Mouse (Mus musculus): ENCODE measurements around the gene Ccdc138. TPM values are rescaled to one million over a fixed set of nuclear protein-coding genes. Genes with fewer than 3 reads are reported as not detected.
"Not testable (repeated sequence)": the region's sequence is repeated elsewhere in the genome, so short reads cannot be mapped to it uniquely, and the experiment has no call there.

The Ccdc138 gene
- polyA plus RNA-seq, 1 experiment from 2014 or later = 8.4 TPM

- H3K4me2 ChIP-seq (ENCODE audit: low read length) = no peak overlapping the region
- H3K27ac ChIP-seq (replicated peaks; ENCODE audit: low read depth, low read length) = no peak overlapping the region
- no peak overlapping the region for H3K9ac ChIP-seq (replicated peaks; ENCODE audit: low read length)
- no peak for DNase-seq
- WGBS = 89% methylated on average over 2 of the region's 2 CpGs
- H3K36me3 ChIP-seq (ENCODE audit: control insufficient read depth, insufficient read depth, low read length) = peaks cover 40% of the 10 kb centered on the region
- no peaks in the 10 kb centered on the region for H3K27me3 ChIP-seq (ENCODE audit: control insufficient read depth, insufficient read depth, low read length)
- ATAC-seq (ENCODE audit: low FRiP score, low TSS enrichment) = no peak
- no peaks in the 10 kb centered on the region for H3K9me3 ChIP-seq (ENCODE audit: control insufficient read depth, low read length)
- 0 out of 2 replicates have a peak, but pooled peaks cover 9% of the 10 kb centered on the region for H3K4me1 ChIP-seq (ENCODE audit: control insufficient read depth, insufficient read depth, low read length)
- no peak overlapping the region for H3K4me3 ChIP-seq (replicated peaks; ENCODE audit: low read depth, low read length)
These were observed 2.1 kb upstream of the Ccdc138 start for GRCm38 (mm10) chr10:58495637-58496036.

DNA sequence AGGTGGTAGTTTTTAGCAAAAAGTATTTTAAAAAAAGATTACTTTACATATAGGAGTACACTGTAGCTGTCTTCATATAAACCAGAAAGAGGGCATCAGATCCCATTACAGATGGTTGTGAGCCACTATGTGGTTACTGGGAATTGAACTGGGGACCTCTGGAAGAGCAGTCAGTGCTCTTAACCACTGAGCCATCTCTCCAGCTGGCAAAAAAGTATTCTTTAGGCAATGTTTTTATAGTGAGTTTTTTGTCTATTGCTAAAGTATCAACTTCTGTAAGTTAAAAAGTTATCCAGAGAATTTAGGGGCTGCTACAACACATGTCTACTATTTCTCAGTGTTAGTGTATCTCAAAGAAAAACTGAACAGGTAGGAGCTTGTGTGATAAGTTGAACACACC is 1.0 kb upstream of the Ccdc138 start:
- H3K4me1 ChIP-seq (ENCODE audit: control insufficient read depth, insufficient read depth, low read length) = 0 out of 2 replicates have a peak, but pooled peaks cover 9% of the 10 kb centered on the region
- H3K9ac ChIP-seq (replicated peaks; ENCODE audit: low read length) = no peak overlapping the region
- H3K27me3 ChIP-seq (ENCODE audit: control insufficient read depth, insufficient read depth, low read length) = no peaks in the 10 kb centered on the region
- DNase-seq (no peak), ATAC-seq (ENCODE audit: low FRiP score, low TSS enrichment) (no peak)
- peak overlapping the region; percentile 72; the same call in 1 of the 2 replicates for H3K4me2 ChIP-seq (ENCODE audit: low read length)
- H3K9me3 ChIP-seq (ENCODE audit: control insufficient read depth, low read length) = no peaks in the 10 kb centered on the region
- H3K4me3 ChIP-seq (replicated peaks; ENCODE audit: low read depth, low read length) = no peak overlapping the region
- no peak overlapping the region for H3K27ac ChIP-seq (replicated peaks; ENCODE audit: low read depth, low read length)
- H3K36me3 ChIP-seq (ENCODE audit: control insufficient read depth, insufficient read depth, low read length) = peaks cover 29% of the 10 kb centered on the region

GRCm38 (mm10) chr10:58498516-58498915 is 768 bp downstream of the Ccdc138 start:
- Histone ChIP-seq H3K4me1 (ENCODE audit: control insufficient read depth, insufficient read depth, low read length) (0 out of 2 replicates have a peak, but pooled peaks cover 9% of the 10 kb centered on the region), H3K27ac (replicated peaks; ENCODE audit: low read depth, low read length) (no peak overlapping the region), H3K27me3 (ENCODE audit: control insufficient read depth, insufficient read depth, low read length) (no peaks in the 10 kb centered on the region), H3K36me3 (ENCODE audit: control insufficient read depth, insufficient read depth, low read length) (peaks cover 13% of the 10 kb centered on the region), H3K4me2 (ENCODE audit: low read length) (peak overlapping the region; percentile 72), H3K9me3 (ENCODE audit: control insufficient read depth, low read length) (no peaks in the 10 kb centered on the region), H3K9ac (replicated peaks; ENCODE audit: low read length) (peak overlapping the region; percentile 59; the same call in 1 of the 2 replicates), H3K4me3 (replicated peaks; ENCODE audit: low read depth, low read length) (peak overlapping the region; percentile 65)
- no peak for ATAC-seq (ENCODE audit: low FRiP score, low TSS enrichment)
- no peak for DNase-seq
- 64% methylated on average over 2 of the region's 2 CpGs for WGBS

GRCm38 (mm10) chr10:58529358-58529757 is 31.6 kb downstream of the Ccdc138 start:
- WGBS = 90% methylated on average over 1 of the region's 1 CpGs
- no peak overlapping the region for H3K9ac ChIP-seq (replicated peaks; ENCODE audit: low read length)

DNA sequence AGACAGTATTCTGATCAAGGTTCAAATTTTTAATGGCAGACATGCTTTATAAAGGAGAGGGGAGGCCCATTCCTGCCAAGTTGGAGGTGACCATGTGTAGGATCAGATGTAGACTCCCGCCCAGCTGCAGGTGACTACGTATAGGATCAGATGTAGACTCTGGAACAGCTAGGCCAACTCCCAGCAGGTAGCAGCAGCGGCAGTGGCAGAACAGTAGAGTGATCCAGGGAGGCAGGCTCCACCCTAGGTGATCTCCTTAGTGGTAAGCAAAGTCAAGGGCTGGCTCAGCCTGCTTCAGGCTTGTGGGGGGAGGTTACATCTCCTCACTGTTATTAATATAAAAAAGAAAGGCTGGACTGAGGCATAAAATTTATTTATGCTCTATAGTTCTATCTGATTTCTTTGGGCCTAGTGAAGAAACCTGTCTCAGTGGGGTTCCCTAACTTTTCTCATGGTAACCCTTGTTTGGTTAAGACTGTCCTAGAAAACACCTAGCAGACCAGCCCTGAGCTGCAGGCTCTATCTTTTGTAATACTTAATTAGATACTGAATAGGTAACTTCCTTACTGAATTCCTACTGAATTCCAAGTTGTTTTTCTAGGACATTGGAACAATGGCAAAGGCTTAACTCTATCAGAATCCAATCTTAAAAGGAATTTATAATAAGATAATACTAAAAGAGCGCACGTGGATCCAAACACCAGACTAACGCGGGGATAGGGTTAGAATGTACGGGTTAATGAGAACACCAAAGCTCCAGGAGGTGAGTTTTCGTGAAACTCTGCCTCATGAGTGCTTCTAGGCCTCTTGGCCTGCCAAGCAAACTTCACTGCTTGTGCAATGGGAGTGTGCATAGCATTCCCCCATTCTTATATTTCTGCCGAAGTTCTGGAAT is 33.4 kb downstream of the Ccdc138 start:
- Histone ChIP-seq H3K27ac (replicated peaks; ENCODE audit: low read depth, low read length) (no peak overlapping the region), H3K4me2 (ENCODE audit: low read length) (no peak overlapping the region), H3K4me1 (ENCODE audit: control insufficient read depth, insufficient read depth, low read length) (no peaks in the 10 kb centered on the region), H3K9ac (replicated peaks; ENCODE audit: low read length) (no peak overlapping the region), H3K36me3 (ENCODE audit: control insufficient read depth, insufficient read depth, low read length) (peaks cover 13% of the 10 kb centered on the region), H3K4me3 (replicated peaks; ENCODE audit: low read depth, low read length) (no peak overlapping the region), H3K9me3 (ENCODE audit: control insufficient read depth, low read length) (no peaks in the 10 kb centered on the region), H3K27me3 (ENCODE audit: control insufficient read depth, insufficient read depth, low read length) (no peaks in the 10 kb centered on the region)
- WGBS = 85% methylated on average over 10 of the region's 10 CpGs
- DNase-seq (no peak), ATAC-seq (ENCODE audit: low FRiP score, low TSS enrichment) (no peak)

More at GRCm38 (mm10) chr10:58529358-58529757, 31.6 kb downstream of the Ccdc138 start:
- H3K27ac ChIP-seq (replicated peaks; ENCODE audit: low read depth, low read length) = no peak overlapping the region
- no peaks in the 10 kb centered on the region for H3K27me3 ChIP-seq (ENCODE audit: control insufficient read depth, insufficient read depth, low read length)
- no peaks in the 10 kb centered on the region for H3K4me1 ChIP-seq (ENCODE audit: control insufficient read depth, insufficient read depth, low read length)
- no peak overlapping the region for H3K4me2 ChIP-seq (ENCODE audit: low read length)
- no peak for DNase-seq
- no peak for ATAC-seq (ENCODE audit: low FRiP score, low TSS enrichment)
- no peak overlapping the region for H3K4me3 ChIP-seq (replicated peaks; ENCODE audit: low read depth, low read length)
- no peaks in the 10 kb centered on the region for H3K9me3 ChIP-seq (ENCODE audit: control insufficient read depth, low read length)
- peaks cover 13% of the 10 kb centered on the region for H3K36me3 ChIP-seq (ENCODE audit: control insufficient read depth, insufficient read depth, low read length)

- Histone ChIP-seq H3K27ac (replicated peaks; ENCODE audit: low read depth, low read length) (no peak overlapping the region), H3K9ac (replicated peaks; ENCODE audit: low read length) (no peak overlapping the region), H3K4me1 (ENCODE audit: control insufficient read depth, insufficient read depth, low read length) (no peaks in the 10 kb centered on the region), H3K4me2 (ENCODE audit: low read length) (no peak overlapping the region), H3K9me3 (ENCODE audit: control insufficient read depth, low read length) (no peaks in the 10 kb centered on the region), H3K4me3 (replicated peaks; ENCODE audit: low read depth, low read length) (no peak overlapping the region), H3K27me3 (ENCODE audit: control insufficient read depth, insufficient read depth, low read length) (no peaks in the 10 kb centered on the region), H3K36me3 (ENCODE audit: control insufficient read depth, insufficient read depth, low read length) (peaks cover 13% of the 10 kb centered on the region)
- 92% methylated on average over 2 of the region's 2 CpGs for WGBS
- DNase-seq = no peak
- ATAC-seq (ENCODE audit: low FRiP score, low TSS enrichment) = no peak
These were observed 34.4 kb downstream of the Ccdc138 start for GRCm38 (mm10) chr10:58532177-58532576.

DNA sequence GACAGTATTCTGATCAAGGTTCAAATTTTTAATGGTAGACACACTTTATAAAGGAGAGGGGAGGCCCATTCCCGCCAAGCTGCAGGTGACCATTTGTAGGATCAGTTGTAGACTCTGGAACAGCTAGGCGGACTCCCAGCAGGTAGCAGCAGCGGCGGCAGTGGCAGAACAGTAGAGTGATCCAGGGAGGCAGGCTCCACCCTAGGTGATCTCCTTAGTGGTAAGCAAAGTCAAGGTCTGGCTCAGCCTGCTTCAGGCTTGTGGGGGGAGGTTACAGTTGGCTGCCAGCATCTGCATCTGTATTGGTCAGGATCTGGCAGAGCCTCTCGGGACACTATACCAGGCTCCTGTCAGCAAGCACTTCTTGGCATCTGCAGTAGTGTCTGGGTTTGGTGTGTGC is 38.5 kb downstream of the Ccdc138 start:
- not testable (repeated sequence) for H3K4me1 ChIP-seq (ENCODE audit: control insufficient read depth, insufficient read depth, low read length); H3K36me3 ChIP-seq (ENCODE audit: control insufficient read depth, insufficient read depth, low read length); H3K27me3 ChIP-seq (ENCODE audit: control insufficient read depth, insufficient read depth, low read length); DNase-seq; H3K9me3 ChIP-seq (ENCODE audit: control insufficient read depth, low read length); ATAC-seq (ENCODE audit: low FRiP score, low TSS enrichment); H3K27ac ChIP-seq (replicated peaks; ENCODE audit: low read depth, low read length); H3K4me3 ChIP-seq (replicated peaks; ENCODE audit: low read depth, low read length); H3K9ac ChIP-seq (replicated peaks; ENCODE audit: low read length); H3K4me2 ChIP-seq (ENCODE audit: low read length)
- WGBS = 87% methylated on average over 5 of the region's 5 CpGs

- H3K9ac ChIP-seq (replicated peaks; ENCODE audit: low read length) = no peak overlapping the region
- H3K27me3 ChIP-seq (ENCODE audit: control insufficient read depth, insufficient read depth, low read length) = no peaks in the 10 kb centered on the region
- no peak overlapping the region for H3K4me2 ChIP-seq (ENCODE audit: low read length)
- 0 out of 2 replicates have a peak, but pooled peaks cover 2% of the 10 kb centered on the region for H3K36me3 ChIP-seq (ENCODE audit: control insufficient read depth, insufficient read depth, low read length)
- DNase-seq (peak; percentile 59), ATAC-seq (ENCODE audit: low FRiP score, low TSS enrichment) (no peak)
- H3K4me3 ChIP-seq (replicated peaks; ENCODE audit: low read depth, low read length) = no peak overlapping the region
- H3K4me1 ChIP-seq (ENCODE audit: control insufficient read depth, insufficient read depth, low read length) = no peaks in the 10 kb centered on the region
- H3K9me3 ChIP-seq (ENCODE audit: control insufficient read depth, low read length) = no peaks in the 10 kb centered on the region
- H3K27ac ChIP-seq (replicated peaks; ENCODE audit: low read depth, low read length) = no peak overlapping the region
- WGBS = 46% methylated on average over 13 of the region's 13 CpGs
These were observed 42.9 kb downstream of the Ccdc138 start for GRCm38 (mm10) chr10:58540613-58541012.

- Histone ChIP-seq H3K36me3 (ENCODE audit: control insufficient read depth, insufficient read depth, low read length) (no peaks in the 10 kb centered on the region), H3K4me1 (ENCODE audit: control insufficient read depth, insufficient read depth, low read length) (no peaks in the 10 kb centered on the region), H3K9ac (replicated peaks; ENCODE audit: low read length) (no peak overlapping the region), H3K27ac (replicated peaks; ENCODE audit: low read depth, low read length) (no peak overlapping the region), H3K27me3 (ENCODE audit: control insufficient read depth, insufficient read depth, low read length) (no peaks in the 10 kb centered on the region), H3K4me2 (ENCODE audit: low read length) (no peak overlapping the region), H3K9me3 (ENCODE audit: control insufficient read depth, low read length) (no peaks in the 10 kb centered on the region), H3K4me3 (replicated peaks; ENCODE audit: low read depth, low read length) (no peak overlapping the region)
- DNase-seq = no peak
- ATAC-seq (ENCODE audit: low FRiP score, low TSS enrichment) = no peak
These were observed 51.0 kb downstream of the Ccdc138 start for GRCm38 (mm10) chr10:58548739-58549138.
